Mouse (Mus musculus): Measurements from ENCODE around the gene Serpinb6b. TPM values are rescaled to one million over a fixed set of nuclear protein-coding genes. Genes with fewer than 3 reads are reported as not detected.

Gene Serpinb6b
- polyA plus RNA-seq, 1 experiment from 2014 or later, result 253 TPM

- ATAC-seq (peak; percentile 92), DNase-seq (ENCODE audit: low spot score) (peak; percentile 96)
- WGBS, result 7% methylated on average over 12 of the region's 12 CpGs
- TF ChIP-seq EP300 (IDR thresholded peaks at IDR 0.05) (peak; percentile 26; the same call in 1 of the 2 replicates), CTCF (IDR thresholded peaks at IDR 0.05) (peak; percentile 91)
- Histone ChIP-seq H3K4me3 (ENCODE audit: low read depth, low read length) (peak overlapping the region; percentile 44), H3K4me1 (ENCODE audit: insufficient read depth, low read depth, low read length) (peaks cover 17% of the 10 kb centered on the region), H3K27me3 (replicated peaks; ENCODE audit: insufficient read depth, low read length) (no peaks in the 10 kb centered on the region), H3K9me3 (ENCODE audit: low read length) (no peaks in the 10 kb centered on the region), H3K27ac (ENCODE audit: low read length) (peak overlapping the region; percentile 93), H3K36me3 (ENCODE audit: insufficient read depth, low read length) (peaks cover 5% of the 10 kb centered on the region; the same call in 1 of the 2 replicates), H3K4me2 (replicated peaks; ENCODE audit: low read depth, low read length) (peak overlapping the region; percentile 67), H3K9ac (replicated peaks; ENCODE audit: low read depth) (peak overlapping the region; percentile 46)
Observed at GRCm38 (mm10) chr13:33004414-33005105, 39.6 kb downstream of the Serpinb6b start.

- DNase-seq (ENCODE audit: low spot score) (peak; percentile 45), ATAC-seq (peak; percentile 27)
- H3K4me3 ChIP-seq (ENCODE audit: low read depth, low read length), result no peak overlapping the region
- 0 out of 2 replicates have a peak overlapping the region, but pooled peaks have one; percentile 16 for H3K9ac ChIP-seq (replicated peaks; ENCODE audit: low read depth)
- no peaks in the 10 kb centered on the region for H3K27me3 ChIP-seq (replicated peaks; ENCODE audit: insufficient read depth, low read length)
- peak overlapping the region; percentile 93 for H3K27ac ChIP-seq (ENCODE audit: low read length)
- no peaks in the 10 kb centered on the region for H3K9me3 ChIP-seq (ENCODE audit: low read length)
- peak; percentile 45 for TF ChIP-seq EP300 (IDR thresholded peaks at IDR 0.05)
- no peak for TF ChIP-seq CTCF (IDR thresholded peaks at IDR 0.05)
- WGBS, result 49% methylated on average over 2 of the region's 2 CpGs
- H3K36me3 ChIP-seq (ENCODE audit: insufficient read depth, low read length), result peaks cover 10% of the 10 kb centered on the region
- H3K4me2 ChIP-seq (replicated peaks; ENCODE audit: low read depth, low read length), result peak overlapping the region; percentile 67
- H3K4me1 ChIP-seq (ENCODE audit: insufficient read depth, low read depth, low read length), result peaks cover 17% of the 10 kb centered on the region
Observed at GRCm38 (mm10) chr13:33005501-33006075, 40.6 kb downstream of the Serpinb6b start.

GRCm38 (mm10) chr13:33006555-33006954, 41.5 kb downstream of the Serpinb6b start:
- no peaks in the 10 kb centered on the region for H3K9me3 ChIP-seq (ENCODE audit: low read length)
- peak; percentile 17; the same call in 1 of the 2 replicates for ATAC-seq
- H3K27ac ChIP-seq (ENCODE audit: low read length), result peak overlapping the region; percentile 93
- H3K36me3 ChIP-seq (ENCODE audit: insufficient read depth, low read length), result peaks cover 10% of the 10 kb centered on the region
- no peak overlapping the region for H3K4me2 ChIP-seq (replicated peaks; ENCODE audit: low read depth, low read length)
- H3K4me1 ChIP-seq (ENCODE audit: insufficient read depth, low read depth, low read length), result peaks cover 17% of the 10 kb centered on the region
- no peaks in the 10 kb centered on the region for H3K27me3 ChIP-seq (replicated peaks; ENCODE audit: insufficient read depth, low read length)
- DNase-seq (ENCODE audit: low spot score), result peak; percentile 21
- H3K4me3 ChIP-seq (ENCODE audit: low read depth, low read length), result no peak overlapping the region
- no peak for TF ChIP-seq CTCF (IDR thresholded peaks at IDR 0.05)
- TF ChIP-seq EP300 (IDR thresholded peaks at IDR 0.05), result peak; percentile 95
- no peak overlapping the region for H3K9ac ChIP-seq (replicated peaks; ENCODE audit: low read depth)
- 74% methylated on average over 3 of the region's 3 CpGs for WGBS

GRCm38 (mm10) chr13:33012395-33012794, 47.4 kb downstream of the Serpinb6b start:
- 62% methylated on average over 1 of the region's 1 CpGs for WGBS
- no peak overlapping the region for H3K4me3 ChIP-seq (ENCODE audit: low read depth, low read length)
- DNase-seq (ENCODE audit: low spot score) (peak; percentile 50), ATAC-seq (peak; percentile 58; the same call in 1 of the 2 replicates)
- 0 out of 2 replicates have a peak, but pooled peaks have one; percentile 17 for TF ChIP-seq EP300 (IDR thresholded peaks at IDR 0.05)
- TF ChIP-seq CTCF (IDR thresholded peaks at IDR 0.05), result no peak
- no peak overlapping the region for H3K27ac ChIP-seq (ENCODE audit: low read length)
- no peaks in the 10 kb centered on the region for H3K4me1 ChIP-seq (ENCODE audit: insufficient read depth, low read depth, low read length)
- no peaks in the 10 kb centered on the region for H3K9me3 ChIP-seq (ENCODE audit: low read length)
- no peaks in the 10 kb centered on the region for H3K27me3 ChIP-seq (replicated peaks; ENCODE audit: insufficient read depth, low read length)
- H3K4me2 ChIP-seq (replicated peaks; ENCODE audit: low read depth, low read length), result no peak overlapping the region
- peaks cover 25% of the 10 kb centered on the region for H3K36me3 ChIP-seq (ENCODE audit: insufficient read depth, low read length)
- no peak overlapping the region for H3K9ac ChIP-seq (replicated peaks; ENCODE audit: low read depth)

- TF ChIP-seq CTCF (IDR thresholded peaks at IDR 0.05) (no peak), EP300 (IDR thresholded peaks at IDR 0.05) (no peak)
- H3K4me1 ChIP-seq (ENCODE audit: insufficient read depth, low read depth, low read length), result no peaks in the 10 kb centered on the region
- DNase-seq (ENCODE audit: low spot score) (peak; percentile 24), ATAC-seq (no peak)
- no peaks in the 10 kb centered on the region for H3K9me3 ChIP-seq (ENCODE audit: low read length)
- no peak overlapping the region for H3K4me2 ChIP-seq (replicated peaks; ENCODE audit: low read depth, low read length)
- H3K27ac ChIP-seq (ENCODE audit: low read length), result no peak overlapping the region
- H3K4me3 ChIP-seq (ENCODE audit: low read depth, low read length), result no peak overlapping the region
- WGBS, result 30% methylated on average over 2 of the region's 2 CpGs
- H3K27me3 ChIP-seq (replicated peaks; ENCODE audit: insufficient read depth, low read length), result no peaks in the 10 kb centered on the region
- peaks cover 20% of the 10 kb centered on the region for H3K36me3 ChIP-seq (ENCODE audit: insufficient read depth, low read length)
- H3K9ac ChIP-seq (replicated peaks; ENCODE audit: low read depth), result no peak overlapping the region
Observed at GRCm38 (mm10) chr13:33013271-33013670, 48.3 kb downstream of the Serpinb6b start.

GRCm38 (mm10) chr13:33022371-33022770, 57.4 kb downstream of the Serpinb6b start:
- no peaks in the 10 kb centered on the region for H3K27me3 ChIP-seq (replicated peaks; ENCODE audit: insufficient read depth, low read length)
- H3K9ac ChIP-seq (replicated peaks; ENCODE audit: low read depth), result no peak overlapping the region
- H3K4me1 ChIP-seq (ENCODE audit: insufficient read depth, low read depth, low read length), result no peaks in the 10 kb centered on the region
- H3K4me2 ChIP-seq (replicated peaks; ENCODE audit: low read depth, low read length), result no peak overlapping the region
- peaks cover 4% of the 10 kb centered on the region; the same call in 1 of the 2 replicates for H3K9me3 ChIP-seq (ENCODE audit: low read length)
- no peak overlapping the region for H3K4me3 ChIP-seq (ENCODE audit: low read depth, low read length)
- DNase-seq (ENCODE audit: low spot score) (no peak), ATAC-seq (no peak)
- H3K36me3 ChIP-seq (ENCODE audit: insufficient read depth, low read length), result no peaks in the 10 kb centered on the region
- no peak overlapping the region for H3K27ac ChIP-seq (ENCODE audit: low read length)
- 73% methylated on average over 1 of the region's 1 CpGs for WGBS
- TF ChIP-seq EP300 (IDR thresholded peaks at IDR 0.05) (no peak), CTCF (IDR thresholded peaks at IDR 0.05) (no peak)

Measured in lung, postnatal 0 days (tissue).